43 mouse cellular contexts compared by ENCODE assay signal in the genomic region with DNA sequence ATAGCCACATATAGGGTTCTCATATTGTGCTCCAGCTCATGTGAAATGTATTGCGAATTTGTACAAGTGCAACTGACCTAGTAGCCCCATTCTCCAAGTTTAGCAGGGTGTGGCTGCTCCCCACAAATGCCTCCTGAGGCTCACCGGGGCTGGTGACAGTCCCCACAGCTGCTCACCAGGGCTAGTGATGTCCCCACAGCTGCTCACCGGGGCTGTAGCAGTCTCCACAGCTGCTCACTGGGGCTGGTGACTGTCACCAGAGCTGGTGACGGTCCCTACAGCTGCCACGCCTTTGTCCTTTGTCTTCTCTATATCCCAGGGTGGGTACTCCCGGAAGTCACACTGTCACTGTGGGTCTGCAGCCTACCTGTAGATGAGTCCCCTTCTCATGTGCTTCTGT. TPM values are rescaled to one million over a fixed set of nuclear protein-coding genes. Genes with fewer than 3 reads are reported as not detected.
"Had no signal": no experiment of that assay in that cellular context is flagged by ENCODE, and none has a peak within 500 bp of the region (broad histone marks: within the 10 kb centered on the region; RNA-seq: fewer than 3 reads in every experiment).

No protein-coding gene starts in this region.

- DNase-seq: left cerebral cortex, postnatal 4 days; liver; liver, embryonic 13.5 days; liver, postnatal 0 days; lung, adult 18-20 months; lung, adult 2 months; lung, embryonic 14.5 days; lung, postnatal 10 days; lung, postnatal 14 days; lung, postnatal 36 days; lung, postnatal 4 days; midbrain, embryonic 14.5 days had no signal

- H3K4me1 ChIP-seq: limb, embryonic 10.5 days had no signal

- H3K9me3 ChIP-seq: limb, embryonic 10.5 days; limb, embryonic 12.5 days; limb, embryonic 13.5 days; limb, embryonic 15.5 days; liver, embryonic 12.5 days; liver, embryonic 13.5 days; liver, embryonic 15.5 days; lung, embryonic 15.5 days; midbrain, embryonic 10.5 days; midbrain, embryonic 12.5 days; midbrain, embryonic 13.5 days; midbrain, embryonic 15.5 days; neural tube, embryonic 12.5 days had no signal

- H3K4me2 ChIP-seq: limb, embryonic 12.5 days; limb, embryonic 13.5 days; limb, embryonic 15.5 days; liver, embryonic 11.5 days; liver, embryonic 12.5 days; liver, embryonic 13.5 days; liver, embryonic 15.5 days; lung, embryonic 14.5 days; lung, embryonic 15.5 days; midbrain, embryonic 11.5 days; midbrain, embryonic 12.5 days; midbrain, embryonic 13.5 days; midbrain, embryonic 15.5 days; neural tube, embryonic 12.5 days had no signal

- ATAC-seq: liver, embryonic 12.5 days; liver, postnatal 0 days; lung, postnatal 0 days; midbrain, embryonic 13.5 days; midbrain, embryonic 15.5 days; midbrain, embryonic 16.5 days had no signal

- H3K27me3 ChIP-seq: limb, embryonic 12.5 days; limb, embryonic 13.5 days; limb, embryonic 15.5 days; liver, embryonic 12.5 days; liver, embryonic 13.5 days; liver, embryonic 15.5 days; lung, embryonic 15.5 days; megakaryocyte, embryonic 14.5 days; midbrain, embryonic 12.5 days; midbrain, embryonic 13.5 days; midbrain, embryonic 15.5 days; neural tube, embryonic 12.5 days had no signal

- H3K9ac ChIP-seq: limb, embryonic 12.5 days; limb, embryonic 13.5 days; limb, embryonic 15.5 days; liver, embryonic 12.5 days; liver, embryonic 13.5 days; liver, embryonic 14.5 days; liver, embryonic 15.5 days; liver, postnatal 0 days; lung, embryonic 14.5 days; lung, embryonic 15.5 days; midbrain, embryonic 12.5 days; midbrain, embryonic 13.5 days; midbrain, embryonic 15.5 days; neural tube, embryonic 12.5 days had no signal

- H3K27ac ChIP-seq: limb, embryonic 10.5 days; limb, embryonic 12.5 days; limb, embryonic 13.5 days; limb, embryonic 15.5 days; liver, embryonic 12.5 days; liver, embryonic 13.5 days; liver, embryonic 14.5 days; liver, embryonic 15.5 days; lung, embryonic 15.5 days; macrophage; midbrain, embryonic 12.5 days; midbrain, embryonic 13.5 days; midbrain, embryonic 15.5 days; neural tube, embryonic 12.5 days had no signal

- H3K4me3 ChIP-seq: limb, embryonic 10.5 days; limb, embryonic 12.5 days; limb, embryonic 13.5 days; limb, embryonic 15.5 days; liver, embryonic 12.5 days; liver, embryonic 13.5 days; liver, embryonic 15.5 days; lung, embryonic 15.5 days; megakaryocyte, embryonic 14.5 days; midbrain, embryonic 10.5 days; midbrain, embryonic 12.5 days; midbrain, embryonic 13.5 days; midbrain, embryonic 15.5 days; neural tube, embryonic 12.5 days had no signal

RNA-seq across cellular contexts. Expression of a gene that starts 36.2 kb away (rescaled TPM):
- total RNA-seq: left cerebral cortex, postnatal 25 days; left cerebral cortex, postnatal 36 days; liver, adult 2 months; megakaryocyte progenitor cell, adult 5-6 weeks; megakaryocyte, adult 5-6 weeks; megakaryocyte-erythroid progenitor cell, adult 5-6 weeks; midbrain, postnatal 0 days; monocyte, adult 5-6 weeks had no signal
- polyA plus RNA-seq: limb, embryonic 10.5 days; limb, embryonic 11.5 days; limb, embryonic 12.5 days; limb, embryonic 13.5 days; limb, embryonic 14.5 days; limb, embryonic 15.5 days; liver, adult 2 months; liver, embryonic 13.5 days; liver, embryonic 14.5 days; liver, postnatal 0 days; lung, adult 2 months; lung, embryonic 15.5 days; lung, embryonic 16.5 days; lung, postnatal 0 days; macrophage; midbrain, embryonic 10.5 days; midbrain, embryonic 11.5 days; midbrain, embryonic 12.5 days; midbrain, embryonic 13.5 days; midbrain, embryonic 14.5 days; midbrain, embryonic 15.5 days; midbrain, embryonic 16.5 days; midbrain, postnatal 0 days; neural tube, embryonic 11.5 days; neural tube, embryonic 12.5 days had no signal
